Mouse (Mus musculus) MEL (cell line): Measurements from ENCODE around the gene Psmd2. TPM values are rescaled to one million over a fixed set of nuclear protein-coding genes. Genes with fewer than 3 reads are reported as not detected.
A peak's percentile ranks its signal among the peaks of the same experiment; 100 is the strongest.

Experiments
- DNase-seq: peaks from one replicate; pipeline ENCODE4 v3.0.0; 2011; ENCODE audit warnings: low read depth, low spot score
- H3K27ac ChIP-seq: 2 replicates; pipeline ENCODE4 v1.5.1; 2012; ENCODE audit warnings: low read depth, mild to moderate bottlenecking, control low read depth, low read length, moderate library complexity; ENCODE audit not compliant: control insufficient read depth
- H3K27me3 ChIP-seq, 2 experiments: fragments of 150-350 bp in 1 of 2; sonication (generic) in 1 of 2; 2 replicates each; pipeline ENCODE4 v1.6.1; 2012; ENCODE audit warnings: low read length in 2 of 2, mild to moderate bottlenecking in 2 of 2, improper control_type of control experiment in 1 of 2, moderate library complexity in 1 of 2; ENCODE audit not compliant: insufficient read depth in 2 of 2, control insufficient read depth in 1 of 2
- H3K36me3 ChIP-seq, 2 experiments: 2 replicates each; pipeline ENCODE4 v1.6.1; 2012 to 2014; ENCODE audit warnings: low read length in 2 of 2, improper control_type of control experiment in 1 of 2, inconsistent platforms in 1 of 2, mild to moderate bottlenecking in 1 of 2; ENCODE audit not compliant: insufficient read depth in 2 of 2, control insufficient read depth in 1 of 2
- H3K4me1 ChIP-seq, 2 experiments: fragments of 150-350 bp in 1 of 2; sonication (generic) in 1 of 2; 2 replicates each; pipeline ENCODE4 v1.6.1; 2012; ENCODE audit warnings: low read length in 2 of 2, improper control_type of control experiment in 1 of 2, mild to moderate bottlenecking in 1 of 2; ENCODE audit not compliant: insufficient read depth in 2 of 2, control insufficient read depth in 1 of 2
- H3K4me3 ChIP-seq, 2 experiments: fragments of 150-350 bp in 1 of 2; sonication (generic) in 1 of 2; 2 replicates each; pipeline ENCODE4 v1.5.1; 2012; ENCODE audit warnings: low read depth in 2 of 2, low read length in 2 of 2, mild to moderate bottlenecking in 2 of 2, moderate library complexity in 2 of 2, control low read depth in 1 of 2, improper control_type of control experiment in 1 of 2; ENCODE audit not compliant: control insufficient read depth in 1 of 2, insufficient read depth in 1 of 2
- H3K79me2 ChIP-seq: 2 replicates; pipeline ENCODE4 v1.6.1; 2012; ENCODE audit warnings: mild to moderate bottlenecking, low read length, moderate library complexity; ENCODE audit not compliant: control insufficient read depth, poor library complexity, insufficient read depth
- H3K9ac ChIP-seq: 2 replicates; pipeline ENCODE4 v1.6.1; 2012; ENCODE audit warnings: low read depth, mild to moderate bottlenecking, control low read depth, low read length, moderate library complexity; ENCODE audit not compliant: control insufficient read depth, poor library complexity, severe bottlenecking
- H3K9me3 ChIP-seq: fragments of 150-350 bp; sonication (generic); replicated peaks from 2 replicates; pipeline ENCODE4 v1.6.1; 2012; ENCODE audit warnings: mild to moderate bottlenecking, low read length, improper control_type of control experiment, moderate library complexity; ENCODE audit not compliant: insufficient read depth
- BHLHE40 ChIP-seq: IDR thresholded peaks from 2 replicates; pipeline ENCODE4 v1.6.1; 2012; ENCODE audit warnings: low read depth, mild to moderate bottlenecking, inconsistent platforms, low read length, improper control_type of control experiment, borderline replicate concordance
- CTCF ChIP-seq, 3 experiments: IDR thresholded peaks in 2 of 3; conservative IDR thresholded peaks in 1 of 3; 2 replicates each; pipeline ENCODE4 v1.5.1; 2011 to 2012; ENCODE audit warnings: low read length in 3 of 3, low read depth in 2 of 3, mild to moderate bottlenecking in 2 of 3, improper control_type of control experiment in 1 of 3, inconsistent platforms in 1 of 3, mixed read lengths in 1 of 3, moderate library complexity in 1 of 3; ENCODE audit not compliant: control insufficient read depth in 1 of 3, insufficient read depth in 1 of 3, poor library complexity in 1 of 3, severe bottlenecking in 1 of 3
- E2F4 ChIP-seq: IDR thresholded peaks from 2 replicates; pipeline ENCODE4 v1.6.1; 2011; ENCODE audit warnings: low read depth, low read length, improper control_type of control experiment, borderline replicate concordance
- ELF1 ChIP-seq: IDR thresholded peaks from 2 replicates; pipeline ENCODE4 v1.6.1; 2014; ENCODE audit warnings: low read depth, mild to moderate bottlenecking, inconsistent platforms, low read length, improper control_type of control experiment, moderate library complexity
- ETS1 ChIP-seq: IDR thresholded peaks from 2 replicates; pipeline ENCODE4 v1.6.1; 2012; ENCODE audit warnings: low read depth, mild to moderate bottlenecking, inconsistent platforms, low read length, improper control_type of control experiment, moderate library complexity
- GABPA ChIP-seq: IDR thresholded peaks from 2 replicates; pipeline ENCODE4 v1.6.1; 2012; ENCODE audit warnings: low read depth, mild to moderate bottlenecking, inconsistent platforms, low read length, improper control_type of control experiment, moderate library complexity
- GATA1 ChIP-seq: IDR thresholded peaks from 2 replicates; pipeline ENCODE4 v1.6.1; 2011; ENCODE audit warnings: low read depth, low read length, improper control_type of control experiment
- HCFC1 ChIP-seq: IDR thresholded peaks from 2 replicates; pipeline ENCODE4 v1.6.1; 2012; ENCODE audit warnings: low read depth, mild to moderate bottlenecking, inconsistent platforms, low read length, improper control_type of control experiment, moderate library complexity
- JUND ChIP-seq: IDR thresholded peaks from 2 replicates; pipeline ENCODE4 v1.6.1; 2011; ENCODE audit warnings: low read depth, mild to moderate bottlenecking, improper control_type of control experiment, low read length
- KAT2A ChIP-seq: conservative IDR thresholded peaks from 2 replicates; pipeline ENCODE4 v1.6.1; 2012; ENCODE audit warnings: low read depth, low read length, improper control_type of control experiment, inconsistent platforms
- MAX ChIP-seq: IDR thresholded peaks from 2 replicates; pipeline ENCODE4 v1.6.1; 2011; ENCODE audit warnings: low read length, improper control_type of control experiment
- MAZ ChIP-seq: IDR thresholded peaks from 2 replicates; pipeline ENCODE4 v1.6.1; 2012; ENCODE audit warnings: low read depth, mild to moderate bottlenecking, inconsistent platforms, low read length, improper control_type of control experiment
- MXI1 ChIP-seq: IDR thresholded peaks from 2 replicates; pipeline ENCODE4 v1.6.1; 2011; ENCODE audit warnings: mild to moderate bottlenecking, low read depth, low read length, improper control_type of control experiment
- MYC ChIP-seq: IDR thresholded peaks from 2 replicates; pipeline ENCODE4 v1.6.1; 2011; ENCODE audit warnings: low read depth, mild to moderate bottlenecking, low read length, improper control_type of control experiment, moderate library complexity
- NELFE ChIP-seq: IDR thresholded peaks from 2 replicates; pipeline ENCODE4 v1.6.1; 2011; ENCODE audit warnings: low read depth, low read length, improper control_type of control experiment
- NRF1 ChIP-seq: IDR thresholded peaks from 2 replicates; pipeline ENCODE4 v1.6.1; 2014; ENCODE audit warnings: low read depth, mild to moderate bottlenecking, inconsistent platforms, low read length, improper control_type of control experiment, moderate library complexity; ENCODE audit not compliant: poor library complexity, insufficient read depth, severe bottlenecking
- POLR2A ChIP-seq, 2 experiments: IDR thresholded peaks; 2 replicates each; pipeline ENCODE4 v1.6.1; 2011 to 2012; ENCODE audit warnings: low read length in 2 of 2, mild to moderate bottlenecking in 2 of 2, control low read depth in 1 of 2, improper control_type of control experiment in 1 of 2, low read depth in 1 of 2, moderate library complexity in 1 of 2; ENCODE audit not compliant: control insufficient read depth in 1 of 2, insufficient read depth in 1 of 2, poor library complexity in 1 of 2
- POLR2AphosphoS2 ChIP-seq: IDR thresholded peaks from 2 replicates; pipeline ENCODE4 v1.6.1; 2011; ENCODE audit warnings: low read length, improper control_type of control experiment
- RAD21 ChIP-seq: IDR thresholded peaks from 2 replicates; pipeline ENCODE4 v1.6.1; 2011; ENCODE audit warnings: mild to moderate bottlenecking, low read depth, low read length, improper control_type of control experiment
- SIN3A ChIP-seq: IDR thresholded peaks from 2 replicates; pipeline ENCODE4 v1.6.1; 2012; ENCODE audit warnings: low read length, improper control_type of control experiment, inconsistent platforms
- TAL1 ChIP-seq: IDR thresholded peaks from 2 replicates; pipeline ENCODE4 v1.6.1; 2012; ENCODE audit warnings: mild to moderate bottlenecking, inconsistent platforms, low read length, moderate library complexity, mixed read lengths
- TBP ChIP-seq: IDR thresholded peaks from 2 replicates; pipeline ENCODE4 v1.8.0; 2011; ENCODE audit warnings: low read depth, low read length, improper control_type of control experiment
- TCF12 ChIP-seq: IDR thresholded peaks from 2 replicates; pipeline ENCODE4 v1.6.1; 2014; ENCODE audit warnings: low read depth, mild to moderate bottlenecking, inconsistent platforms, low read length, improper control_type of control experiment, moderate library complexity
- USF1 ChIP-seq: IDR thresholded peaks from 2 replicates; pipeline ENCODE4 v1.6.1; 2014; ENCODE audit warnings: low read depth, mild to moderate bottlenecking, inconsistent platforms, low read length, improper control_type of control experiment, moderate library complexity
- ZKSCAN1 ChIP-seq: IDR thresholded peaks from 2 replicates; pipeline ENCODE4 v1.6.1; 2012; ENCODE audit warnings: low read depth, mild to moderate bottlenecking, inconsistent platforms, low read length, improper control_type of control experiment, moderate library complexity
- ZMIZ1 ChIP-seq: IDR thresholded peaks from 2 replicates; pipeline ENCODE4 v1.6.1; 2012; ENCODE audit warnings: low read depth, mild to moderate bottlenecking, inconsistent platforms, low read length, improper control_type of control experiment, moderate library complexity
- ZNF384 ChIP-seq: IDR thresholded peaks from 2 replicates; pipeline ENCODE4 v1.6.1; 2012; ENCODE audit warnings: low read depth, mild to moderate bottlenecking, inconsistent platforms, low read length, improper control_type of control experiment
- polyA plus RNA-seq, 2 experiments: library from polyadenylated mRNA; stranded (reverse) in 1 of 2; unstranded in 1 of 2; fragments of >175 nt in 1 of 2; fragments of >200 nt in 1 of 2; gene quantifications; 2 replicates each; pipeline versions ENCODE4 v1.2.1 to v1.2.4; 2012; ENCODE audit warnings: low replicate concordance in 2 of 2, low read depth in 1 of 2; ENCODE audit not compliant: insufficient read length in 2 of 2, insufficient read depth in 1 of 2, missing spikeins in 1 of 2
- total RNA-seq: library from RNA; depleted of rRNA; stranded (reverse); fragments of 300-350 nt; gene quantifications from 2 replicates; pipeline ENCODE4 v1.2.3, GENCODE M21; 2012

The Psmd2 gene
- total and polyA plus RNA-seq, 3 experiments, result 81.9 to 432 (median 262) TPM

DNA sequence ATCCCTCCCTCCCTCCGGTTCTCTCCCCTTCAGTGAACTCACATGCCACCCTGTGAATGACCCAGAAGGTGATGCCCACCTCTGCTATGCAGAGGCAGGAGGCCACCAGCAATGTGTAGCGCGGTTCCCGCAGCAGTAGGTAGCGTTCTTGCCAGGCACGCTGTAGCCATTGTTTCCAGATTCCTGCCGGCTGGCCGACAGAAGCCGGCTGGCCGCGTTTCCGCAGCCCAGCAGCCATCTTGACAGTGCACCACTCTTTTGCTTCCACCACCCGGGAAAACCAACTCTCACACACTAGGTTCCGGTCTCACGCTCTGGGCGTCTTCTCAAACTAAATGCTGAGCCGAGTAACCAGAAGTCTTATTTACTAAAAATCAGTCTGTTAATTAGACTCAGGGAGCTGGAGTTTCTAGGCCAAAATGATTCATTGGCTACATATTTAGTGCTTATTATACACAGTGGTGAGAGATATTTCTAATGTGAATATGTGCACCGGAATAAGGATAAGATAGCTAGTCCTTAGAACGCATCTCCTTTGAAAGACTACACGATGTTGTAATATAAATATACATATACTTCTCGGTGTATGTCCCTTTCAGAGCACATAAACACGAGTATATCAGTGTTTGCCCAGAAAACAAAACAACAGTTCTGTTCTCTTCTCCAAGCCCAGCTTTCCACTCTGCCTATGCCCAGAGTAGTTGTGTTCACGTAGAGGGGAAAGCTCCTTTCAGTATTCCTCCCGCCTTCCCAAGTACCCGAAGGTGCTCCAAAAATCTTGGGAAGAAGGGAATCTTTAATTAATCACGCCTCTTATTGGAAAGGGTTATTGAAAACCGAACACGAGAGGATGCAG is 40.7 kb upstream of the Psmd2 start (continued):
- peak; percentile 66 for TF ChIP-seq KAT2A
- peak; percentile 97 for TF ChIP-seq MYC
- TF ChIP-seq GABPA, result no peak
- peak; percentile 86 for TF ChIP-seq E2F4
- 0 out of 2 replicates have a peak, but pooled peaks have one; percentile 18 for TF ChIP-seq USF1
- peak; percentile 97 for TF ChIP-seq SIN3A
- TF ChIP-seq ZKSCAN1, result no peak
- TF ChIP-seq HCFC1, result peak; percentile 89
- TF ChIP-seq CTCF (IDR thresholded peaks at IDR 0.05 in 2 of 3, conservative IDR thresholded peaks at IDR 0.05 in 1 of 3; ENCODE audit: control insufficient read depth in 1 of 3, insufficient read depth in 1 of 3, low read depth in 2 of 3, low read length in 3 of 3, poor library complexity in 1 of 3, severe bottlenecking in 1 of 3), result no peak
- no peak for TF ChIP-seq RAD21
- no peak for TF ChIP-seq GATA1
- no peak for TF ChIP-seq JUND
- TF ChIP-seq, all 39 proteins: peak for 24

DNA sequence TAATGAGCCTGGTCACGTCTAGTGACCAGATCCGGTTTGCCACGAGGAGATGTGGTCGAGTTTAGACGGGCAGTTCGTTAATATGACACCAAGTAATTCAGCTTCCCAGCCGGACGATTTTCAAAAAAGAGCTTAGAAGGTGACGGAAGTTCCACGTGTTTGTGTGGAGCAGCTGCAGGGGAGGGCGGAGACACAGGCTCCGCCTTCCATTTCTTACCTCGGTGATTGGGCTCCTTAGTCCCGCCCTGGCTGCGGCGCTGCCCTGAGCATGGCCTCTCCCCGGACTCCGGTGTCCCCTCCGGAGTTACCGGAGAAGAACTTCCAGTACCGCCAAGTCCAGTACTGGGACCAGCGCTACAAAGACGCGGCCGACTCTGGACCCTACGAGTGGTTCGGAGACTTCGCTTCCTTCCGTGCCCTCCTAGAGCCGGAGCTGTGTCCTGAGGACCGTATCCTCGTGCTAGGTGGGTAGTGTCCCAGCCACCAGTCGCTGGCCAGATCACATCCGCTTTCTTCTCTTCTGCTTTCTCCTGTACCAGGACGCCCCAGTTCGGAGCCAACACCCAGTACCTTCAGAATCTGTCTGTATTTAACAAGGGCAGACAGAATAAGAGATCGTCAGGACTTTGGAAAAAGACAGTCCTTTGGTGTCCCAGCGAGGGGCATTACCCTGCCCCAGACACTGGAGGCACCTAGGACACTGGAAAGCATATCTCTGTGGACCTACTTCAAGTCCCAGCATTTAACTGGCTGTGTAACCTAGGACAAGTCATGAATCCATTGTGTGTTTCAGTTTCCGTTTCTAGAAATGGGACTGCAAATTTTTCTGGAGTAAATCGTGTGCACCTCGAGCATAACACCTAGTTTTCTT is 39.9 kb upstream of the Psmd2 start, which contains the start of the genes Eef1akmt4, Gm49333 and Alg3:
TSS of gene Eef1akmt4 (plus strand) at position 237 of the 871 bp plus-strand sequence.
TSS of gene Gm49333 (plus strand) at position 254 of the 871 bp plus-strand sequence.
TSS of gene Alg3 (minus strand) at position 379 of the 871 bp plus-strand sequence.
- TF ChIP-seq TCF12, result peak; percentile 38; the same call in 1 of the 2 replicates
- TF ChIP-seq NELFE, result peak; percentile 74
- no peak for TF ChIP-seq ZNF384
- TF ChIP-seq BHLHE40, result peak; percentile 57; the same call in 1 of the 2 replicates
- TF ChIP-seq MAZ, result no peak
- no peak for TF ChIP-seq TAL1
- TF ChIP-seq HCFC1, result peak; percentile 81
- peak; percentile 51; the same call in 1 of the 2 replicates for TF ChIP-seq POLR2AphosphoS2
- no peak for TF ChIP-seq NRF1
- peak; percentile 99 for TF ChIP-seq SIN3A
- peak; percentile 92 for TF ChIP-seq TBP
- peak; percentile 64; the same call in 1 of the 2 replicates for TF ChIP-seq ETS1
- peak; percentile 99 for TF ChIP-seq MXI1
- TF ChIP-seq ELF1, result peak; percentile 30; the same call in 1 of the 2 replicates
- 0 out of 2 replicates have a peak, but pooled peaks have one; percentile 19 for TF ChIP-seq ZMIZ1
- TF ChIP-seq POLR2A (IDR thresholded peaks at IDR 0.05; ENCODE audit: control insufficient read depth in 1 of 2, insufficient read depth in 1 of 2, low read depth in 1 of 2, low read length in 2 of 2, poor library complexity in 1 of 2), result peak; percentile 70 to 87; a peak in 3 of 4 replicates
- TF ChIP-seq ZKSCAN1, result no peak
- peak; percentile 99 for TF ChIP-seq MAX
- TF ChIP-seq MYC, result peak; percentile 100
- TF ChIP-seq, all 39 proteins: peak for 14
- Histone ChIP-seq H3K27ac (peak within 1 kb of the TSS; percentile 90), H3K4me3 (peak within 1 kb of the TSS; percentile 91 to 95), H3K79me2 (peaks cover 24% of the 10 kb centered on the region), H3K9ac (peak within 1 kb of the TSS; percentile 99), H3K4me1 (no peaks in the 10 kb centered on the region; a peak in 1 of 4 replicates), H3K27me3 (no peaks in the 10 kb centered on the region), H3K36me3 (peaks cover 0 to 10% of the 10 kb centered on the region in 2 experiments; a peak in 1 of 4 replicates), H3K9me3 (no peaks in the 10 kb centered on the region)
- peak; percentile 98 for DNase-seq
